Mouse (Mus musculus) brain, adult 2 months (tissue): ENCODE results near the gene Wwox.

Experiments used
- DNase-seq: peaks from one replicate; pipeline ENCODE4 v3.0.0; 2011; ENCODE audit warnings: low read depth, low spot score

Wwox gene

GRCm38 (mm10) chr8:115322501-115322900, 883.0 kb downstream of the Wwox start:
- DNase-seq = no peak

- DNase-seq = peak; percentile 53
Observed at GRCm38 (mm10) chr8:115330671-115331070, 891.2 kb downstream of the Wwox start.

GRCm38 (mm10) chr8:115333972-115334371, 894.5 kb downstream of the Wwox start:
- DNase-seq = peak; percentile 84

- peak; percentile 75 for DNase-seq
Observed at GRCm38 (mm10) chr8:115336361-115336760, 896.9 kb downstream of the Wwox start.

- no peak for DNase-seq
Observed at GRCm38 (mm10) chr8:115348704-115349103, 909.2 kb downstream of the Wwox start.

- no peak for DNase-seq
Observed at GRCm38 (mm10) chr8:115350707-115351106, 911.3 kb downstream of the Wwox start.

GRCm38 (mm10) chr8:115357663-115358335, 918.3 kb downstream of the Wwox start:
- peak; percentile 51 for DNase-seq

- no peak for DNase-seq
Observed at GRCm38 (mm10) chr8:115358481-115358880, 919.0 kb downstream of the Wwox start.

GRCm38 (mm10) chr8:115359701-115360100, 920.2 kb downstream of the Wwox start:
- DNase-seq = peak; percentile 74

GRCm38 (mm10) chr8:115362518-115362917, 923.1 kb downstream of the Wwox start:
- DNase-seq = no peak

- DNase-seq = no peak
Observed at GRCm38 (mm10) chr8:115374957-115375356, 935.5 kb downstream of the Wwox start.

GRCm38 (mm10) chr8:115375361-115376047, 936.0 kb downstream of the Wwox start:
- DNase-seq = peak; percentile 89

- DNase-seq = no peak
Observed at GRCm38 (mm10) chr8:115377321-115377720, 937.9 kb downstream of the Wwox start.

GRCm38 (mm10) chr8:115380017-115380416, 940.6 kb downstream of the Wwox start:
- DNase-seq = peak; percentile 57

- no peak for DNase-seq
Observed at GRCm38 (mm10) chr8:115390921-115391504, 951.6 kb downstream of the Wwox start.

GRCm38 (mm10) chr8:115395840-115396239, 956.4 kb downstream of the Wwox start:
- no peak for DNase-seq

- no peak for DNase-seq
Observed at GRCm38 (mm10) chr8:115397981-115398380, 958.5 kb downstream of the Wwox start.

- DNase-seq = no peak
Observed at GRCm38 (mm10) chr8:115400013-115400720, 960.7 kb downstream of the Wwox start.
